In genomic region chr1:89568546-89569405, GRCm38 (mm10) we compare ENCODE assay signal across 11 mouse cellular contexts.
A peak's percentile ranks its signal among the peaks of the same experiment; 100 is the strongest.
DNase-seq lines count a peak whose midpoint lies in the region; ATAC-seq lines count a peak whose summit lies in the region.
"Had no signal": no experiment of that assay in that cellular context is flagged by ENCODE, and none has a peak within 500 bp of the region (broad histone marks: within the 10 kb centered on the region; RNA-seq: fewer than 3 reads in every experiment).

No protein-coding gene starts in this region.

- no peaks in the 10 kb centered on the region for H3K27me3 ChIP-seq in hindbrain, embryonic 16.5 days (replicated peaks; ENCODE audit: control insufficient read depth, insufficient read depth, low read length)
- H3K27me3 ChIP-seq in hindbrain, embryonic 14.5 days (ENCODE audit: control insufficient read depth, insufficient read depth, low read length) = no peaks in the 10 kb centered on the region
- no peaks in the 10 kb centered on the region for H3K27me3 ChIP-seq in neural tube, embryonic 13.5 days

- no peaks in the 10 kb centered on the region for H3K36me3 ChIP-seq in hindbrain, embryonic 16.5 days (ENCODE audit: control insufficient read depth, insufficient read depth, low read length)
- no peaks in the 10 kb centered on the region for H3K36me3 ChIP-seq in hindbrain, embryonic 14.5 days (replicated peaks; ENCODE audit: control insufficient read depth, insufficient read depth)
- H3K36me3 ChIP-seq in neural tube, embryonic 13.5 days = no peaks in the 10 kb centered on the region

- H3K9me3 ChIP-seq in hindbrain, embryonic 16.5 days (ENCODE audit: control insufficient read depth, low read length) = no peaks in the 10 kb centered on the region
- no peaks in the 10 kb centered on the region for H3K9me3 ChIP-seq in hindbrain, embryonic 14.5 days (ENCODE audit: control insufficient read depth, low read length)
- no peaks in the 10 kb centered on the region for H3K9me3 ChIP-seq in neural tube, embryonic 13.5 days

- H3K4me3 ChIP-seq in hindbrain, embryonic 16.5 days (ENCODE audit: low read length) = no peak overlapping the region
- H3K4me3 ChIP-seq in hindbrain, embryonic 14.5 days (replicated peaks; ENCODE audit: low read length) = no peak overlapping the region
- H3K4me3 ChIP-seq in neural tube, embryonic 13.5 days = no peak overlapping the region
- H3K4me3 ChIP-seq: erythroblast, embryonic 14.5 days had no signal

- H3K9ac ChIP-seq in hindbrain, embryonic 16.5 days (ENCODE audit: low read depth, low read length) = no peak overlapping the region
- no peak overlapping the region for H3K9ac ChIP-seq in hindbrain, embryonic 14.5 days
- no peak overlapping the region for H3K9ac ChIP-seq in neural tube, embryonic 13.5 days

- no peak overlapping the region for H3K4me2 ChIP-seq in hindbrain, embryonic 16.5 days (ENCODE audit: low read length)
- no peak overlapping the region for H3K4me2 ChIP-seq in hindbrain, embryonic 14.5 days (replicated peaks)
- H3K4me2 ChIP-seq in neural tube, embryonic 13.5 days = no peak overlapping the region

- no peak overlapping the region; the same call in 1 of the 2 replicates for H3K27ac ChIP-seq in hindbrain, embryonic 16.5 days (ENCODE audit: low read depth, low read length)
- H3K27ac ChIP-seq in hindbrain, embryonic 14.5 days = no peak overlapping the region
- peak overlapping the region; percentile 90 for H3K27ac ChIP-seq in neural tube, embryonic 13.5 days (replicated peaks)
- H3K27ac ChIP-seq: kidney, postnatal 0 days had no signal

- peaks cover 51% of the 10 kb centered on the region for H3K4me1 ChIP-seq in hindbrain, embryonic 16.5 days (ENCODE audit: control insufficient read depth, insufficient read depth, low read depth, low read length)
- H3K4me1 ChIP-seq in hindbrain, embryonic 14.5 days (replicated peaks; ENCODE audit: control insufficient read depth, insufficient read depth, low read length) = peaks cover 64% of the 10 kb centered on the region
- peaks cover 88% of the 10 kb centered on the region for H3K4me1 ChIP-seq in neural tube, embryonic 13.5 days (replicated peaks)

- peak; percentile 44 for DNase-seq in adrenal gland, adult 2 months
- DNase-seq in adrenal gland, adult 18-20 months (ENCODE audit: low spot score in 2 of 2) = no peak
- no peak for DNase-seq in hindbrain, embryonic 14.5 days (ENCODE audit: low spot score)
- DNase-seq in neural tube, embryonic 10.5 days (ENCODE audit: extremely low spot score, low spot score) = no peak
- no peak for DNase-seq in thymus, postnatal 4 days
- DNase-seq in cerebellum, adult 11 months = no peak
- DNase-seq: gastrocnemius, postnatal 10 days had no signal

- ATAC-seq in hindbrain, embryonic 16.5 days = peak; percentile 18; the same call in 1 of the 2 replicates
- no peak for ATAC-seq in hindbrain, embryonic 14.5 days (ENCODE audit: low FRiP score)
- ATAC-seq in neural tube, embryonic 13.5 days (ENCODE audit: low read depth) = no peak; the same call in 1 of the 2 replicates

- 60% methylated on average over 6 of the region's 6 CpGs for WGBS in hindbrain, embryonic 16.5 days
- 55% methylated on average over 6 of the region's 6 CpGs for WGBS in hindbrain, embryonic 14.5 days
- WGBS in neural tube, embryonic 13.5 days = 55% methylated on average over 6 of the region's 6 CpGs
